Mouse (Mus musculus) T-helper 1 cell (primary cell): ENCODE results near the gene Kcnh4.
"Not testable (repeated sequence)": the region's sequence is repeated elsewhere in the genome, so short reads cannot be mapped to it uniquely, and the experiment has no call there.

Experiments
- in situ Hi-C: fragments of 300-600 bp; cut with MboI, MseI; formaldehyde crosslinking; loops from one replicate; pipeline ENCODE4 v1.15.1; 2025; ENCODE audit warnings: high pct_unique_total_duplicates

Kcnh4 gene

GRCm38 (mm10) chr11:100759611-100760233 lies at the start of gene Kcnh4:
Gene Kcnh4, minus strand, starts transcription at chr11:100759942.
- in situ Hi-C loops: no loop called here

- in situ Hi-C loops: no loop called here
Measured at GRCm38 (mm10) chr11:100806380-100807305, 46.9 kb upstream of the Kcnh4 start.

- in situ Hi-C loops: no loop called here
Measured at GRCm38 (mm10) chr11:100805535-100805934, 45.8 kb upstream of the Kcnh4 start.

- in situ Hi-C loops: no loop called here
Measured at GRCm38 (mm10) chr11:100804409-100804808, 44.7 kb upstream of the Kcnh4 start.

GRCm38 (mm10) chr11:100799426-100799825 lies 39.7 kb upstream of the Kcnh4 start:
- in situ Hi-C loops: loop anchor here (5.0 kb wide), 1 partner anchor 73 kb away; no protein-coding TSS in a partner anchor

- in situ Hi-C loops: loop anchor here (5.0 kb wide), 1 partner anchor 76 kb away; no protein-coding TSS in a partner anchor
Measured at GRCm38 (mm10) chr11:100796585-100796984, 36.8 kb upstream of the Kcnh4 start.

- in situ Hi-C loops: loop anchor here (5.0 kb wide), 1 partner anchor 77 kb away; no protein-coding TSS in a partner anchor
Measured at GRCm38 (mm10) chr11:100795386-100795785, 35.6 kb upstream of the Kcnh4 start.

- in situ Hi-C loops: no loop called here
Measured at GRCm38 (mm10) chr11:100791457-100792049, 31.8 kb upstream of the Kcnh4 start.

- in situ Hi-C loops: not testable (repeated sequence)
Measured at GRCm38 (mm10) chr11:100790644-100791043, 30.9 kb upstream of the Kcnh4 start.

- in situ Hi-C loops: no loop called here
Measured at GRCm38 (mm10) chr11:100789702-100790101, 30.0 kb upstream of the Kcnh4 start.

GRCm38 (mm10) chr11:100785774-100786173 lies 26.0 kb upstream of the Kcnh4 start:
- in situ Hi-C loops: no loop called here

- in situ Hi-C loops: no loop called here
Measured at GRCm38 (mm10) chr11:100784286-100784685, 24.5 kb upstream of the Kcnh4 start.

- in situ Hi-C loops: no loop called here
Measured at GRCm38 (mm10) chr11:100782568-100782967, 22.8 kb upstream of the Kcnh4 start.

- in situ Hi-C loops: no loop called here
Measured at GRCm38 (mm10) chr11:100781763-100782475, 22.2 kb upstream of the Kcnh4 start.

GRCm38 (mm10) chr11:100780247-100780646 lies 20.5 kb upstream of the Kcnh4 start:
- in situ Hi-C loops: no loop called here

- in situ Hi-C loops: no loop called here
Measured at GRCm38 (mm10) chr11:100778069-100778468, 18.3 kb upstream of the Kcnh4 start.

GRCm38 (mm10) chr11:100775921-100776320 lies 16.2 kb upstream of the Kcnh4 start:
- in situ Hi-C loops: no loop called here

GRCm38 (mm10) chr11:100774261-100774660 lies 14.5 kb upstream of the Kcnh4 start:
- in situ Hi-C loops: no loop called here

GRCm38 (mm10) chr11:100770646-100771408 lies 11.1 kb upstream of the Kcnh4 start, which contains the start of gene Ghdc:
Gene Ghdc, minus strand, starts transcription at chr11:100770957.
- in situ Hi-C loops: no loop called here

GRCm38 (mm10) chr11:100769980-100770379 lies 10.2 kb upstream of the Kcnh4 start:
- in situ Hi-C loops: no loop called here

- in situ Hi-C loops: no loop called here
Measured at GRCm38 (mm10) chr11:100767871-100768270, 8.1 kb upstream of the Kcnh4 start.
